Mouse (Mus musculus): ENCODE measurements around the gene Ddah1. TPM values are rescaled to one million over a fixed set of nuclear protein-coding genes. Genes with fewer than 3 reads are reported as not detected.

Ddah1 gene
- polyA plus RNA-seq, 1 experiment from 2014 or later: 42.1 TPM

GRCm38 (mm10) chr3:145885851-145886464 lies 127.5 kb downstream of the Ddah1 start:
- WGBS: 32% methylated on average over 5 of the region's 5 CpGs
- Histone ChIP-seq H3K9me3 (replicated peaks) (no peaks in the 10 kb centered on the region), H3K27me3 (no peaks in the 10 kb centered on the region; the same call in 1 of the 2 replicates), H3K4me1 (peaks cover 17% of the 10 kb centered on the region), H3K36me3 (no peaks in the 10 kb centered on the region), H3K9ac (no peak overlapping the region), H3K4me3 (replicated peaks) (no peak overlapping the region), H3K4me2 (replicated peaks) (no peak overlapping the region), H3K27ac (replicated peaks) (peak overlapping the region; percentile 41)
- ATAC-seq (ENCODE audit: insufficient number of reproducible peaks, low FRiP score, low TSS enrichment, low read depth): no peak

DNA sequence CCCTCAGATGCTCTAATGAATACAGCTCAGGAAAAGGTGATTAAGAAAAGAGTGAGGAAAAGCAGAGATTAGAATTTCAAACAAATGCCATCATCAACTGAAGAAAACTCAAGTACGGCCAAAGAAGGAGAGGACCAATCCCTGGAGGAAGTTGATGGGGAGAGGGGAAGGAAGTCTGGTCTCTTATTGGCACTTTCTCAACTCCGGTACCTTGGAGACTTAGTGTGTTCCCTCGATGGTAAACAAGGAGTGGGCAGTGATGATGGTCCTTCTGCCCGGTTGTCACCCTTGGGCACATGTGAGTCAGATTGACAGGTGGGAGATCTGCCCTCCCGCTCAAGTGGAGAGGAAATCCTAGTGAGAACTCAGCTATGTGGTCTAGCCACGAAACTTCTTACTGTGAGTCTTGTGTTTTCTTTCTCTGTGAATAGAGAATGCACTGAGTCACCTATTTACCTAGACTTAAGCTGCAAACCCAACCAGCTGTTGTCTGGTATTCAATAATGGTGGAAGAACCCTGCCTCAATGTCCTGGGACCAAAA lies 129.0 kb downstream of the Ddah1 start:
- no peaks in the 10 kb centered on the region; the same call in 1 of the 2 replicates for H3K27me3 ChIP-seq
- H3K27ac ChIP-seq (replicated peaks): no peak overlapping the region
- no peaks in the 10 kb centered on the region for H3K36me3 ChIP-seq
- no peak overlapping the region for H3K9ac ChIP-seq
- ATAC-seq (ENCODE audit: insufficient number of reproducible peaks, low FRiP score, low TSS enrichment, low read depth): no peak
- no peak overlapping the region for H3K4me3 ChIP-seq (replicated peaks)
- 73% methylated on average over 6 of the region's 6 CpGs for WGBS
- no peak overlapping the region for H3K4me2 ChIP-seq (replicated peaks)
- peaks cover 13% of the 10 kb centered on the region for H3K4me1 ChIP-seq
- H3K9me3 ChIP-seq (replicated peaks): no peaks in the 10 kb centered on the region

DNA sequence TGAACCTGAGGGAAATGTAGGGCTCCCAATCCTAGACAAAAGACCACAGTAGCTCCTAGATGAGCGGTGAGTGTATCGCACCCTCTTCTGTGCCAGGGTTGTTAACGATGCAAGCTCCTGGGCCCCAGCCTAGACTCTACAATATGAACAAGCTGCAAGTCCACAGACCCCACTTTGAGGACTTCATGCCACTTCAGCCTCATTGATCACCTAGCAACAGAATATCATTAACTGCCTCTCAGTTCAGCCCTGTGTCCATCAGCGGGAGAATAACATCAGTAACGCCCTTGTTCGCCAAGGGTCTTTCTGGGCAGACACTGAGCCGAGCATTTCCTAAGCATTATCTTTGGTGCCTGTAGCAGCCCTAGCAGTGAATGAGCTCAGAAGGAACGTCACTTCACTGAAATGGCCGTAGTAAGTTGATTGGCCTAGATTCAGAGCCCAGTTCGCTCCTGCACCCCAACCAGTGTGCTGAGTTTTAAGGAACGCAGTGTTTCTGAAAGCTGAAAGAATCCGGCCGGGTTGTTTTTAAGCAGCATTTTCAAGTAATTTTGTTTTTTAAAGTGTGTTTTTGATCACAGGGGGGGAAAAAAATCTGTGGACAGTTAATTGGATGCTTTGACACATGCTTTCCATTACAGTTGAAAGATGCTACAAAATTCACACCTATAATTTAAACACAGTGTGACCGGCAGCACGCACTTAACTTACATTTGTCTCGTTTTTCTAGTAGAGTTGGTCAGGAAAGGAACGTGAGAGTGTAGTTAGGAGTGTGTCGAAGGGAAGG lies 132.1 kb downstream of the Ddah1 start:
- Histone ChIP-seq H3K27me3 (no peaks in the 10 kb centered on the region; the same call in 1 of the 2 replicates), H3K4me1 (peaks cover 10% of the 10 kb centered on the region), H3K27ac (replicated peaks) (no peak overlapping the region), H3K9ac (no peak overlapping the region), H3K4me3 (replicated peaks) (no peak overlapping the region), H3K9me3 (replicated peaks) (no peaks in the 10 kb centered on the region), H3K4me2 (replicated peaks) (no peak overlapping the region), H3K36me3 (no peaks in the 10 kb centered on the region)
- ATAC-seq (ENCODE audit: insufficient number of reproducible peaks, low FRiP score, low TSS enrichment, low read depth): no peak
- WGBS: 68% methylated on average over 18 of the region's 18 CpGs

DNA sequence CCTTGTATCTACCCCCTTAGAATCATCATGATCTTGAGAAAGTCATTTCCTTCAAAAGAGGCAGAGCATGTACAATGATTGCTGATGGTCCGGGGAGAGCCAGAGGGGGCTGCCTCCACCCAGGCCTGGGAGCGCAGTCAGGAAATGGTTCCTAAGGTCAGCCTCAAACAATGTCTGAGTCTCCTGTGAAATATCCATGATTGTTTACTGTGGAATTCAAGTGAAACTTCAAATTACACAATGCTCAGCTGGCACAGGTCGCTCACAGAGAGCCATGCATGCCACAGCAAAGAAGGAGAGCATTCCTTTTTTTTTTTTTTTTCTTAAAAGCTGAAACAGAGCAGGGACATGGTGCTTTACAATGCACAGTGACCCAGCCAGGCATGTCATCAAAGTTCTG lies 134.0 kb downstream of the Ddah1 start:
- Histone ChIP-seq H3K4me1 (no peaks in the 10 kb centered on the region), H3K9ac (no peak overlapping the region), H3K36me3 (no peaks in the 10 kb centered on the region), H3K4me3 (replicated peaks) (no peak overlapping the region), H3K9me3 (replicated peaks) (no peaks in the 10 kb centered on the region), H3K4me2 (replicated peaks) (no peak overlapping the region), H3K27me3 (no peaks in the 10 kb centered on the region; the same call in 1 of the 2 replicates), H3K27ac (replicated peaks) (no peak overlapping the region)
- no peak for ATAC-seq (ENCODE audit: insufficient number of reproducible peaks, low FRiP score, low TSS enrichment, low read depth)
- WGBS: 68% methylated on average over 3 of the region's 3 CpGs

DNA sequence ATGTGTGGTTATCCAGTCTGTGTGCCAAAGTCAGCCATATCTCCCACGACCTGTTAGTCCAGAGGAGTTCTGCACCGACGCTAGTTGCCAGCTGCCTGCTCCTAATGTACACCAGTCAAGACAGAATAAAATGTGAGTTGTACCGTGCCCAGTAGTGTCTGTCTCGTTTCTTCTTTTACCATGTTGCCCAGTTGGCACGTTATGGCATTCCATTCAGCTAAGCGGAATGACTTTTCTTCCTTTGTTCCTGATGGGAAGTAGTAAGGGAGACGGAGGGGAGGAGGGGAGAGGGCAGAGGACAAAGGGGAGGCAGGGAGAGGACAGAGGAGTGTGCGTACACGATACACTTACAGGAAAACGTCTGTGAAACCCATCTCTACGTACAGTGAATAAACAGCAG lies 135.7 kb downstream of the Ddah1 start:
- H3K4me2 ChIP-seq (replicated peaks): no peak overlapping the region
- H3K27ac ChIP-seq (replicated peaks): no peak overlapping the region
- no peaks in the 10 kb centered on the region for H3K9me3 ChIP-seq (replicated peaks)
- H3K4me1 ChIP-seq: no peaks in the 10 kb centered on the region
- H3K9ac ChIP-seq: no peak overlapping the region
- 79% methylated on average over 12 of the region's 12 CpGs for WGBS
- no peaks in the 10 kb centered on the region for H3K36me3 ChIP-seq
- no peaks in the 10 kb centered on the region; the same call in 1 of the 2 replicates for H3K27me3 ChIP-seq
- H3K4me3 ChIP-seq (replicated peaks): no peak overlapping the region
- ATAC-seq (ENCODE audit: insufficient number of reproducible peaks, low FRiP score, low TSS enrichment, low read depth): no peak

DNA sequence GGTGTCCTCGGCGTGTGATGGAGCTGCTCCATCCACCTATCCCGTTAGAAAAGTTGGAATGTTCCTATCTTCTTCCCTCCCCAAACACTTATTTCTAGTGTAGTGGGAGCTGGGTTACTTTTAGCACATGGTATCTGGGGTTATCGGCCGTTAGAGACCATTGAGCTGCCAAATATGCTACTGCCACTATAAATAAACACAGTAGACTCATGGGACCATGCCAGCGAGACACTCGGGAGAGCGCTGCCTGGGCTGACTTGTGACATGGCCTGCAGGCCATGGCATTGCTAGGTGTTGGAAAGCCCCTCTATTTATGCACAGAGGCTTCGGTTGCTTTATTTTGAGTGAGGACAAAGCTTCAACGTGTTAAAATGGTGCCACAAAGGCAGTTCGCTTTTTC lies 139.3 kb downstream of the Ddah1 start:
- 81% methylated on average over 11 of the region's 11 CpGs for WGBS
- ATAC-seq (ENCODE audit: insufficient number of reproducible peaks, low FRiP score, low TSS enrichment, low read depth): no peak
- no peak overlapping the region for H3K27ac ChIP-seq (replicated peaks)
- H3K4me1 ChIP-seq: no peaks in the 10 kb centered on the region
- no peaks in the 10 kb centered on the region for H3K36me3 ChIP-seq
- H3K4me3 ChIP-seq (replicated peaks): no peak overlapping the region
- H3K4me2 ChIP-seq (replicated peaks): no peak overlapping the region
- no peak overlapping the region for H3K9ac ChIP-seq
- H3K27me3 ChIP-seq: no peaks in the 10 kb centered on the region
- no peaks in the 10 kb centered on the region for H3K9me3 ChIP-seq (replicated peaks)

DNA sequence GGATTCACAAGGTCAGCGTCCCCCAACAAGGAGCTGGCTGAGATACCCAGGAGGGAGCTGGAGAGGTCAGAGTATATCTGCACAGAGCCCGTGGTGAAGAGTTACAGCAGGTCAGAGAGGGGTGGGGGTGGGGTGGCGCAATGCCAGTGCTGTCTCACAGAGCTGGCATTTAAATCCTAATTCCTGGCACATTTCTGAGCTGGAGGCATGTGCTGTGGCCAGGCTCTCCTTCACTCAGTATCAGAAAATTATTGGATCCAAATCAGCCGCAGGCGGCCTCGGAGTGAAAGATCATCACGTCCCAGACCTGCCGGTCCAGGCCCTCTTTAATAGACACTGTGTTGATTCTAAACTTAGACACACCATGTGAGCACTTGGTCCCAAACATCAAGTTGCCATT lies 141.4 kb downstream of the Ddah1 start:
- Histone ChIP-seq H3K9ac (no peak overlapping the region), H3K4me2 (replicated peaks) (no peak overlapping the region), H3K36me3 (no peaks in the 10 kb centered on the region), H3K4me1 (no peaks in the 10 kb centered on the region; the same call in 1 of the 2 replicates), H3K4me3 (replicated peaks) (no peak overlapping the region), H3K27ac (replicated peaks) (no peak overlapping the region), H3K27me3 (no peaks in the 10 kb centered on the region), H3K9me3 (replicated peaks) (no peaks in the 10 kb centered on the region)
- no peak for ATAC-seq (ENCODE audit: insufficient number of reproducible peaks, low FRiP score, low TSS enrichment, low read depth)
- 67% methylated on average over 8 of the region's 8 CpGs for WGBS

DNA sequence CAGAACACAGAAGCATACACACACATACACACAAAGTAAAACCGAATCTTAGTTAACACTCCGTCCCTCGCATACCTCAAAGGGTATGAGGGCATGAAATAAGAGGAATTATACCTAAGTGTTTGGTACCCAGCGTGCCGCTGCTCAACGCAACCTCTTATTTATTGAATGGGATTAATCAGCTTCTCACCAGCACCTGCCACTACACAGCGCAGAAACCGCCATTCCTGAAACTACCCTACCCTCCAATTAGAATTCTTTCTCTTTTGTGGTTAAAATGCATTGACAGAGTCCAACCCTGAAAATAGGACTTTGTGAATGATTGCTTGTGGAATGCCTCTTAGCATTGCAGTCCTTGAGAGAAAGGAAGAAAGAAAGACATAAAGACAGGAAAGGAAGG lies 145.1 kb downstream of the Ddah1 start:
- no peak for ATAC-seq (ENCODE audit: insufficient number of reproducible peaks, low FRiP score, low TSS enrichment, low read depth)
- Histone ChIP-seq H3K9me3 (replicated peaks) (no peaks in the 10 kb centered on the region), H3K9ac (no peak overlapping the region), H3K4me1 (peaks cover 6% of the 10 kb centered on the region), H3K36me3 (no peaks in the 10 kb centered on the region), H3K4me3 (replicated peaks) (no peak overlapping the region), H3K4me2 (replicated peaks) (no peak overlapping the region), H3K27ac (replicated peaks) (no peak overlapping the region), H3K27me3 (no peaks in the 10 kb centered on the region)
- WGBS: 78% methylated on average over 8 of the region's 8 CpGs

- H3K4me1 ChIP-seq: peaks cover 6% of the 10 kb centered on the region
- H3K27me3 ChIP-seq: no peaks in the 10 kb centered on the region
- peak overlapping the region; percentile 17; the same call in 1 of the 2 replicates for H3K4me3 ChIP-seq (replicated peaks)
- WGBS: 44% methylated on average over 22 of the region's 22 CpGs
- peak overlapping the region; percentile 42 for H3K4me2 ChIP-seq (replicated peaks)
- H3K9ac ChIP-seq: no peak overlapping the region
- H3K9me3 ChIP-seq (replicated peaks): no peaks in the 10 kb centered on the region
- ATAC-seq (ENCODE audit: insufficient number of reproducible peaks, low FRiP score, low TSS enrichment, low read depth): no peak
- no peaks in the 10 kb centered on the region for H3K36me3 ChIP-seq
- H3K27ac ChIP-seq (replicated peaks): no peak overlapping the region
Measured at GRCm38 (mm10) chr3:145904850-145905776, 146.6 kb downstream of the Ddah1 start.

GRCm38 (mm10) chr3:145906582-145906981 lies 148.1 kb downstream of the Ddah1 start:
- H3K9ac ChIP-seq: no peak overlapping the region
- no peak overlapping the region for H3K4me2 ChIP-seq (replicated peaks)
- ATAC-seq (ENCODE audit: insufficient number of reproducible peaks, low FRiP score, low TSS enrichment, low read depth): no peak
- no peak overlapping the region for H3K27ac ChIP-seq (replicated peaks)
- no peak overlapping the region for H3K4me3 ChIP-seq (replicated peaks)
- H3K9me3 ChIP-seq (replicated peaks): no peaks in the 10 kb centered on the region
- no peaks in the 10 kb centered on the region for H3K36me3 ChIP-seq
- WGBS: 89% methylated on average over 9 of the region's 9 CpGs
- no peaks in the 10 kb centered on the region for H3K27me3 ChIP-seq
- H3K4me1 ChIP-seq: peaks cover 6% of the 10 kb centered on the region

GRCm38 (mm10) chr3:145912512-145912911 lies 154.0 kb downstream of the Ddah1 start:
- Histone ChIP-seq H3K4me2 (replicated peaks) (no peak overlapping the region), H3K9me3 (replicated peaks) (no peaks in the 10 kb centered on the region), H3K27ac (replicated peaks) (no peak overlapping the region), H3K4me3 (replicated peaks) (no peak overlapping the region), H3K4me1 (no peaks in the 10 kb centered on the region), H3K9ac (no peak overlapping the region), H3K36me3 (no peaks in the 10 kb centered on the region), H3K27me3 (no peaks in the 10 kb centered on the region)
- WGBS: 91% methylated on average over 7 of the region's 7 CpGs
- no peak for ATAC-seq (ENCODE audit: insufficient number of reproducible peaks, low FRiP score, low TSS enrichment, low read depth)

All from embryonic facial prominence, embryonic 15.5 days (tissue).